Mouse (Mus musculus) T-helper 1 cell (primary cell): ENCODE measurements around the gene Kmt2d.

Source experiments
- in situ Hi-C: fragments of 300-600 bp; cut with MboI, MseI; formaldehyde crosslinking; loops from one replicate; pipeline ENCODE4 v1.15.1; 2025; ENCODE audit warnings: high pct_unique_total_duplicates

Gene Kmt2d

GRCm38 (mm10) chr15:98802926-98803325 is 68.1 kb downstream of the Kmt2d start:
- in situ Hi-C loops: no loop called here

- in situ Hi-C loops: no loop called here
Measured at GRCm38 (mm10) chr15:98799396-98799795, 71.6 kb downstream of the Kmt2d start.

- in situ Hi-C loops: no loop called here
Measured at GRCm38 (mm10) chr15:98798903-98799302, 72.1 kb downstream of the Kmt2d start.

- in situ Hi-C loops: no loop called here
Measured at GRCm38 (mm10) chr15:98797835-98798492, 73.0 kb downstream of the Kmt2d start.

GRCm38 (mm10) chr15:98796803-98797595 is 74.0 kb downstream of the Kmt2d start:
- in situ Hi-C loops: no loop called here

- in situ Hi-C loops: no loop called here
Measured at GRCm38 (mm10) chr15:98793141-98793698, 77.8 kb downstream of the Kmt2d start.

- in situ Hi-C loops: no loop called here
Measured at GRCm38 (mm10) chr15:98792233-98793020, 78.6 kb downstream of the Kmt2d start.

GRCm38 (mm10) chr15:98791771-98792170 is 79.2 kb downstream of the Kmt2d start:
- in situ Hi-C loops: no loop called here

- in situ Hi-C loops: no loop called here
Measured at GRCm38 (mm10) chr15:98791221-98791620, 79.8 kb downstream of the Kmt2d start.

GRCm38 (mm10) chr15:98790761-98791160 is 80.2 kb downstream of the Kmt2d start:
- in situ Hi-C loops: no loop called here

- in situ Hi-C loops: no loop called here
Measured at GRCm38 (mm10) chr15:98789661-98790535, 81.1 kb downstream of the Kmt2d start, which contains the start of gene Wnt1. Gene Wnt1 (plus strand): TSS chr15:98789857.

GRCm38 (mm10) chr15:98788972-98789660 is 81.9 kb downstream of the Kmt2d start:
- in situ Hi-C loops: no loop called here

- in situ Hi-C loops: no loop called here
Measured at GRCm38 (mm10) chr15:98787930-98788329, 83.1 kb downstream of the Kmt2d start.

GRCm38 (mm10) chr15:98785744-98786143 is 85.3 kb downstream of the Kmt2d start:
- in situ Hi-C loops: no loop called here
